Mouse (Mus musculus) lung, adult 2 months (tissue): Measurements from ENCODE around the gene Dcdc2a. TPM values are rescaled to one million over a fixed set of nuclear protein-coding genes. Genes with fewer than 3 reads are reported as not detected.

ENCODE experiments used
- DNase-seq: peaks from one replicate; pipeline ENCODE4 v3.0.0; 2022
- H3K4me1 ChIP-seq: fragments of 200-500 bp; 2 replicates; pipeline ENCODE4 v1.6.1; 2011; ENCODE audit warnings: low read length; ENCODE audit not compliant: control insufficient read depth, insufficient read depth
- H3K4me3 ChIP-seq: fragments of 200-500 bp; replicated peaks from 2 replicates; pipeline ENCODE3; 2011; ENCODE audit warnings: low read depth, mild to moderate bottlenecking, control low read depth, low read length; ENCODE audit errors: extremely low read depth
- CTCF ChIP-seq: fragments of 200-500 bp; IDR thresholded peaks from 2 replicates; pipeline ENCODE4 v1.5.1; 2011; ENCODE audit warnings: mild to moderate bottlenecking, low read length, control low read depth; ENCODE audit not compliant: insufficient read depth
- POLR2A ChIP-seq: fragments of 200-500 bp; IDR thresholded peaks from 2 replicates; pipeline ENCODE4 v1.6.1; 2011; ENCODE audit warnings: low read depth, mild to moderate bottlenecking, control low read depth, low read length, borderline replicate concordance; ENCODE audit errors: extremely low read depth
- WGBS: fragments of 180-500 bp; shearing (Covaris S2); methylation state at CpG from one replicate; pipeline ENCODE4 v1.1.7; 2018; 5-methylcytosine and 5-hydroxymethylcytosine counted together
- polyA plus RNA-seq: library from polyadenylated mRNA; depleted of rRNA; stranded (reverse); fragments of >200 nt; gene quantifications from 2 replicates; pipeline ENCODE4 v1.2.3, GENCODE M21; 2012

Gene Dcdc2a
- polyA plus RNA-seq, 1 experiment: 0.95 TPM

GRCm38 (mm10) chr13:25150154-25150781 lies 94.5 kb downstream of the Dcdc2a start:
- 27% methylated on average over 17 of the region's 17 CpGs for WGBS
- DNase-seq: no peak

GRCm38 (mm10) chr13:25150861-25151260 lies 95.1 kb downstream of the Dcdc2a start:
- TF ChIP-seq POLR2A: no peak
- TF ChIP-seq CTCF: no peak
- 59% methylated on average over 4 of the region's 4 CpGs for WGBS
- no peaks in the 10 kb centered on the region for H3K4me1 ChIP-seq
- H3K4me3 ChIP-seq: no peak overlapping the region
- DNase-seq: no peak

More at GRCm38 (mm10) chr13:25150154-25150781, 94.5 kb downstream of the Dcdc2a start:
- H3K4me3 ChIP-seq: no peak overlapping the region
- TF ChIP-seq CTCF: no peak
- no peak for TF ChIP-seq POLR2A
- H3K4me1 ChIP-seq: no peaks in the 10 kb centered on the region

- no peaks in the 10 kb centered on the region for H3K4me1 ChIP-seq
Measured at GRCm38 (mm10) chr13:25159917-25160316, 104.1 kb downstream of the Dcdc2a start.

GRCm38 (mm10) chr13:25160804-25161203 lies 105.0 kb downstream of the Dcdc2a start:
- no peak for TF ChIP-seq CTCF
- no peak for TF ChIP-seq POLR2A
- no peak for DNase-seq
- no peaks in the 10 kb centered on the region for H3K4me1 ChIP-seq
- 71% methylated on average over 2 of the region's 2 CpGs for WGBS
- no peak overlapping the region for H3K4me3 ChIP-seq

More at GRCm38 (mm10) chr13:25159917-25160316, 104.1 kb downstream of the Dcdc2a start:
- 42% methylated on average over 2 of the region's 2 CpGs for WGBS
- no peak for TF ChIP-seq CTCF
- no peak for TF ChIP-seq POLR2A
- DNase-seq: peak; percentile 4
- no peak overlapping the region for H3K4me3 ChIP-seq

GRCm38 (mm10) chr13:25162594-25162993 lies 106.8 kb downstream of the Dcdc2a start:
- H3K4me1 ChIP-seq: no peaks in the 10 kb centered on the region
- WGBS: 69% methylated on average over 3 of the region's 3 CpGs
- no peak for DNase-seq
- no peak overlapping the region for H3K4me3 ChIP-seq
- no peak for TF ChIP-seq CTCF

- TF ChIP-seq CTCF (no peak), POLR2A (no peak)
- Histone ChIP-seq H3K4me3 (no peak overlapping the region), H3K4me1 (no peaks in the 10 kb centered on the region)
- WGBS: 73% methylated on average over 3 of the region's 3 CpGs
- no peak for DNase-seq
Measured at GRCm38 (mm10) chr13:25168891-25169290, 113.1 kb downstream of the Dcdc2a start.

- Histone ChIP-seq H3K4me3 (no peak overlapping the region), H3K4me1 (no peaks in the 10 kb centered on the region)
- TF ChIP-seq CTCF (no peak), POLR2A (no peak)
- WGBS: 93% methylated on average over 1 of the region's 1 CpGs
- DNase-seq: no peak
Measured at GRCm38 (mm10) chr13:25177835-25178234, 122.0 kb downstream of the Dcdc2a start.

GRCm38 (mm10) chr13:25178236-25179001 lies 122.6 kb downstream of the Dcdc2a start:
- DNase-seq: no peak
- 70% methylated on average over 4 of the region's 4 CpGs for WGBS
- no peaks in the 10 kb centered on the region for H3K4me1 ChIP-seq
- H3K4me3 ChIP-seq: no peak overlapping the region
- TF ChIP-seq CTCF (no peak), POLR2A (no peak)

GRCm38 (mm10) chr13:25186436-25187325 lies 130.9 kb downstream of the Dcdc2a start:
- no peaks in the 10 kb centered on the region for H3K4me1 ChIP-seq
- no peak overlapping the region for H3K4me3 ChIP-seq
- 42% methylated on average over 7 of the region's 7 CpGs for WGBS
- no peak for TF ChIP-seq POLR2A
- no peak for TF ChIP-seq CTCF
- DNase-seq: no peak
